ENCODE assay signal across 18 mouse cellular contexts in the genomic region with DNA sequence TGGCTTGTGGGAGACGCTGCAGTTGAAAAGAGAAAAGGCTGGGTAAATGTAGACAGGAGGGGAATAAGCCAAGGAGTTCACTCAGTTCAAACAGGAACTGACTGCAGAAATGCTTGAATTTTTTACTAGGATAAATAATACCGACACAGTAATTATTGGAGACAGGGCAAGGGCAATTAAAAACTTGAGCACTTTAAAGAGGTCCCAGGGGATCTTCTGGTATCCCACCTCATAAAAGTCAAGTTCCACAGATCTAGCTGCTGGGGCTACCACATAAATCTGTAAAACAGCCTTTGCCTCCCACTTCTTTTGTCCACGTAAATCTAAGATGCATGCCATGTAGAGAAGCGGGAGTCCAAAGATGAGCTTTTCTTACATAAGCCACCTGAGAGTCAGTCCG.
"Had no signal": no experiment of that assay in that cellular context is flagged by ENCODE, and none has a peak within 500 bp of the region (broad histone marks: within the 10 kb centered on the region; RNA-seq: fewer than 3 reads in every experiment).

No protein-coding gene starts in this region.

- H3K4me3 ChIP-seq: midbrain, embryonic 13.5 days; midbrain, embryonic 15.5 days; neural tube, embryonic 13.5 days; neural tube, embryonic 15.5 days; stomach, embryonic 15.5 days had no signal

- H3K4me2 ChIP-seq: lung, embryonic 14.5 days; midbrain, embryonic 11.5 days; midbrain, embryonic 13.5 days; midbrain, embryonic 15.5 days; neural tube, embryonic 13.5 days; neural tube, embryonic 15.5 days; stomach, embryonic 15.5 days had no signal

- ATAC-seq: midbrain, embryonic 13.5 days; midbrain, embryonic 15.5 days had no signal

- H3K27ac ChIP-seq: midbrain, embryonic 13.5 days; midbrain, embryonic 15.5 days; neural tube, embryonic 13.5 days; neural tube, embryonic 15.5 days; stomach, embryonic 15.5 days; stomach, postnatal 0 days had no signal

- H3K4me1 ChIP-seq: neural tube, embryonic 15.5 days; stomach, embryonic 15.5 days had no signal

- H3K27me3 ChIP-seq: midbrain, embryonic 13.5 days; midbrain, embryonic 15.5 days; neural tube, embryonic 13.5 days; neural tube, embryonic 15.5 days; stomach, embryonic 15.5 days had no signal

- H3K9ac ChIP-seq: lung, embryonic 14.5 days; midbrain, embryonic 13.5 days; midbrain, embryonic 15.5 days; neural tube, embryonic 13.5 days; neural tube, embryonic 15.5 days; stomach, embryonic 15.5 days had no signal

- DNase-seq: lung, adult 18-20 months; lung, embryonic 14.5 days; lung, postnatal 10 days; lung, postnatal 4 days; retina, postnatal 1 day; right cerebral cortex, adult 18-20 months; right cerebral cortex, postnatal 25 days; right cerebral cortex, postnatal 4 days; spleen, adult 18-20 months; thymus, adult 2 months; thymus, postnatal 25 days had no signal

- H3K9me3 ChIP-seq: midbrain, embryonic 13.5 days; midbrain, embryonic 15.5 days; neural tube, embryonic 13.5 days; neural tube, embryonic 15.5 days; stomach, embryonic 15.5 days had no signal

- H3K36me3 ChIP-seq: midbrain, embryonic 13.5 days; midbrain, embryonic 15.5 days; neural tube, embryonic 13.5 days; neural tube, embryonic 15.5 days; stomach, embryonic 15.5 days had no signal
